Mouse (Mus musculus) ES-E14 (cell line): ENCODE data around the gene Prkar2b. TPM values are rescaled to one million over a fixed set of nuclear protein-coding genes. Genes with fewer than 3 reads are reported as not detected.

Experiments
- DNase-seq: peaks from one replicate; pipeline ENCODE4 v3.0.0-alpha.2; 2013; ENCODE audit warnings: low read depth, low spot score
- H3K27ac ChIP-seq: 2 replicates; pipeline ENCODE4 v1.5.1; 2012; ENCODE audit warnings: low read depth, mild to moderate bottlenecking, low read length, moderate library complexity, mixed read lengths; ENCODE audit not compliant: poor library complexity, insufficient read depth, severe bottlenecking
- H3K36me3 ChIP-seq: 2 replicates; pipeline ENCODE4 v1.6.1; 2012; ENCODE audit warnings: mild to moderate bottlenecking, low read length, moderate library complexity, mixed read lengths; ENCODE audit not compliant: control insufficient read depth, poor library complexity, insufficient read depth, severe bottlenecking
- H3K4me1 ChIP-seq, 2 experiments: fragments of 150-350 bp in 1 of 2; sonication (generic) in 1 of 2; 2 replicates each; pipeline ENCODE4 v1.6.1; 2012; ENCODE audit warnings: low read length in 2 of 2, mild to moderate bottlenecking in 1 of 2, mixed read lengths in 1 of 2; ENCODE audit not compliant: control insufficient read depth in 2 of 2, insufficient read depth in 2 of 2, poor library complexity in 1 of 2
- H3K4me3 ChIP-seq, 2 experiments: fragments of 150-350 bp in 1 of 2; sonication (generic) in 1 of 2; 2 replicates each; pipeline ENCODE4 v1.5.1; 2012; ENCODE audit warnings: low read length in 2 of 2, low read depth in 1 of 2, mild to moderate bottlenecking in 1 of 2, mixed read lengths in 1 of 2; ENCODE audit not compliant: insufficient read depth in 1 of 2, poor library complexity in 1 of 2, severe bottlenecking in 1 of 2
- H3K9ac ChIP-seq: 2 replicates; pipeline ENCODE4 v1.6.1; 2012; ENCODE audit warnings: low read depth, mild to moderate bottlenecking, low read length, mixed read lengths; ENCODE audit not compliant: poor library complexity, insufficient read depth, severe bottlenecking
- H3K9me3 ChIP-seq: fragments of 150-350 bp; sonication (generic); 2 replicates; pipeline ENCODE4 v1.6.1; 2012; ENCODE audit warnings: low read depth, mild to moderate bottlenecking, low read length; ENCODE audit not compliant: control insufficient read depth, insufficient read depth
- CHD2 ChIP-seq: IDR thresholded peaks from 2 replicates; pipeline ENCODE4 v1.6.1; 2014; ENCODE audit warnings: mild to moderate bottlenecking, low read depth, low read length, inconsistent platforms
- HCFC1 ChIP-seq: IDR thresholded peaks from 2 replicates; pipeline ENCODE4 v1.6.1; 2012; ENCODE audit warnings: low read length, inconsistent platforms, borderline replicate concordance; ENCODE audit not compliant: insufficient read depth
- MAFK ChIP-seq: IDR thresholded peaks from 2 replicates; pipeline ENCODE4 v1.6.1; 2014; ENCODE audit warnings: mild to moderate bottlenecking, low read depth, low read length, inconsistent platforms; ENCODE audit not compliant: insufficient read depth
- ZC3H11A ChIP-seq: IDR thresholded peaks from 2 replicates; pipeline ENCODE4 v1.6.1; 2012; ENCODE audit warnings: low read depth, mild to moderate bottlenecking, inconsistent platforms, low read length, borderline replicate concordance
- ZNF384 ChIP-seq: IDR thresholded peaks from 2 replicates; pipeline ENCODE4 v1.6.1; 2012; ENCODE audit warnings: low read depth, low read length, inconsistent platforms
- in situ Hi-C, 2 experiments: fragments of 600-800 bp; cut with MboI; formaldehyde crosslinking; loops; one replicate each; pipeline ENCODE4 v1.15.1; 2025; ENCODE audit warnings: low sequenced_read_pairs in 2 of 2, inconsistent platforms in 1 of 2; ENCODE audit not compliant: unreplicated experiment in 2 of 2
- total RNA-seq: library from RNA; depleted of rRNA; stranded (reverse); fragments of 300-350 nt; gene quantifications from 2 replicates; pipeline ENCODE4 v1.2.3, GENCODE M21; 2012

The Prkar2b gene
- total RNA-seq, 1 experiment = 3.1 TPM

DNA sequence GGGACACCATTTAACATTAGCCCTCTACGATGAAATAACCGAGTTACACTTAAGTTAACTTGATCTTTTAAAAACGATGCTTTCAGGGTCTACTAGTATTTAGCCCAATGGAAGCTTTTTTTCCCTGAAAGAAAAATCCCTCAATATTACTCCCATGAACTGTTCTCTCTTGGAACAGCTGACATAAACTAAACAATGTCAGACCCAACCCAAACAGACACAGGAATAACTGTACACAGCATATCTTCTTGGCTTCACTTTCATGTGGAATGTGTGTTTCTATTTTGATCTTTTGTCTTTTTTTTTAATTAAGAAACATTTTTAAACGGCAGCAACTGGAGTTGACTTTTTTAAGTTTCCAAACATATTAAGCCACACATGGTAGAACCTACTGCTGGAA, 8.2 kb downstream of the Prkar2b start:
- Histone ChIP-seq H3K9ac (no peak overlapping the region), H3K36me3 (no peaks in the 10 kb centered on the region), H3K4me1 (no peaks in the 10 kb centered on the region), H3K27ac (no peak overlapping the region), H3K4me3 (no peak overlapping the region), H3K9me3 (no peaks in the 10 kb centered on the region)
- no peak for DNase-seq
- no peak for TF ChIP-seq ZC3H11A
- TF ChIP-seq HCFC1 = no peak
- TF ChIP-seq MAFK = no peak
- TF ChIP-seq ZNF384 = no peak
- no peak for TF ChIP-seq CHD2
- in situ Hi-C loops = no loop called here

DNA sequence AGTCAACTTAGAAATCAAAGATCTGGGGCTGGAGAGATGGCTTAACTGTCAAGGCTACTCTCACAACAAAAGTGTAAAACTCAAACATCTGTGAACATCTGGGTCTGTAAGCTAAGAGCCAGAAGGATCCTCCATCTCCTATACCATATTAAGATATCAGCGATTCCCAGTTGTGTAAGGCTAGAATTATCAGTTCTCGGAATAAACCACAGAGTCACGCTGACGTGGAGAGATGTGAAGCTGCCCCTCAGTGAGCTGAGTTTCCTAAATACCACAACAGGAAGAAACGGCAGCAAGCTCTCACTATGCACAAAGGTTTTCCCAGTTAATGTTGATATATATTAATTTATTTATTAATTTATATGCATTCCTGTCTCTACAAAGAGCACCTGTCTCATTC, 10.9 kb downstream of the Prkar2b start:
- DNase-seq = no peak
- no peak for TF ChIP-seq ZC3H11A
- TF ChIP-seq CHD2 = no peak
- no peak for TF ChIP-seq HCFC1
- TF ChIP-seq ZNF384 = no peak
- TF ChIP-seq MAFK = no peak

DNA sequence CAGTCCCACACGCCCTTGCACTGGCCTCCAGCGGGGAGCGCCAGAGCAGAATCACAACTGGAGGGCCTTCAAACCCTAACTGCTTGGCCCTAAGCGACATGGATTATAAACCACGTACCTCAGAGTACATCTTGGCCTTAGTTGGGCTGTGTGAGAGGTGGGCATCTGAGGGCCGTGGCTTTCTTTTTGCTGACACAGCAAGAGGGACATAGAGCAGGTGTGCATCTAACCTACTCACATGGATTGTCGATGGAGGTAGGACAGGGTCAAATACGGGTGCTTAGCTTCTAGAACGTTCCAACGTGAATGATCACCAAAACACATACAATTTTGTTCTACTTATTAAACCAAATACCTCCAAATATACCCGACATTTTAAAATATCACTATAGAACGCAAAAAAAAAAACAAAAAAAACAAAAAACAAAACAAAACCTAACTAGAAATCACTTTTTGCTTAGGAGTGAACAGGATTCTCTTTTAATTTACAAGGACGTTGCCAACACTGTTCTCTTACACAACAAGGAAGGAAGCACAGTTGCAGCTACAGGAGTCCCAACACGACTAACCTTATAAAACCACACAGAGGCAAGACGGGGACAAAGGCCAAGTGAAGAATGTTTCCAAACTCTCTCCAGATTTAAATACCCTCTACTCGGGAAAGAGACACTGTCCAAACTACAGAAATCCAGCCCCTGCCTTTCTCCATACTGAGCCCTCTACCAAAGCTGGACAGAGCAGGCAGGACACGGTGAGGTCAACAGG, 15.3 kb downstream of the Prkar2b start:
- no peaks in the 10 kb centered on the region for H3K36me3 ChIP-seq
- no peak overlapping the region for H3K4me3 ChIP-seq
- DNase-seq = no peak
- TF ChIP-seq HCFC1 (no peak), MAFK (peak; percentile 72; the same call in 1 of the 2 replicates)
- H3K9ac ChIP-seq = no peak overlapping the region
- no peaks in the 10 kb centered on the region for H3K9me3 ChIP-seq
- in situ Hi-C loops = no loop called here
- no peak overlapping the region for H3K27ac ChIP-seq
- no peaks in the 10 kb centered on the region for H3K4me1 ChIP-seq

More for the DNA sequence above, 10.9 kb downstream of the Prkar2b start:
- Histone ChIP-seq H3K27ac (no peak overlapping the region), H3K36me3 (no peaks in the 10 kb centered on the region), H3K9ac (no peak overlapping the region), H3K4me1 (no peaks in the 10 kb centered on the region), H3K9me3 (no peaks in the 10 kb centered on the region), H3K4me3 (no peak overlapping the region)
- in situ Hi-C loops = no loop called here

DNA sequence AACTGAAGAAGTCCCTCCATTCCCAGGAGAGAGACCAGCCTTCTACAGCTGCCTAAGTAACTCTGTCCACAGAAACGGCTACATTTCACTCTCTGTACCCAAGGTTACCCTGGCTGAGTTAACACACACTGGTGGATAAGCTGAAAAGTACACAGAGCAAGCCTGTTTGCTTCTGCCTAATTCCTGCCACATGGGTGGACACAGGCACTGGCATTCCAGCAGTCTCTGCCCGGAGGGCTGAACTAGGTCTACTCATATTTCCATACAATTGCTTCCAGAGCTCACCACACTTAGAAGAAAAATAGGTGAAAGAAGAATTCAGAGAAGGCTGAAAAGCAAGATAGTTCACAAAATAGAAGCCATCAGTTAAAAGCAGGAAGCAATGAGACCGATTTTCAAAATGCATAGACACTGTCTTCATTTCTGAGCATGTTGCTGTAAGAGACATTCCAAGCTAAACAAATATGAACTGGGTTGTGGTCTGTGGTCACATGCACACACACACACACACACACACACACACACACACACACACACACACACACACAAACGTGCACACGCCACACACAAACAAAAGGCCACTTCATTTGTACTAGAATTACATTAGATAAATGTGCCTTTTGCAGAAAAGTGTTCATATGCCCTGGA, 16.5 kb downstream of the Prkar2b start:
- no peak for TF ChIP-seq MAFK
- DNase-seq = no peak

DNA sequence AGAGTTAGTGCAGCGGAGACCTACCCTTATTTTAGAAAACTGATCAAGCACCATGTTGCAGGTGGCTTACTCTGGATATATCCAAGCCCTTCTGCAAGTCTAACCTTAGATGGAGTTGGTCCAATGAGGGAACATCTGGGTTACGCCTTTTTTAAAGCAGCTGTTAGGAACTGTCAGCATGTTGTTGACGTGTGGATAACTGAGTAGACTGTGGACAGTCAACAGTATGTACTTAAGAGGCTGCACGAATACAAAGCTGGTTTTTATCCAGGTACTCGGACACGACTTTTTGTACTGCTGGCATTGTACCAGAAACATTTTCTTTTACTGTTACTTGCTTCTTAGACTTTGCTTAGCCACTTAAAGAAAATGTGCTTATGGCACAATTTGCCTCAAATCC, 27.6 kb downstream of the Prkar2b start:
- TF ChIP-seq ZC3H11A (no peak), CHD2 (no peak), HCFC1 (no peak), MAFK (no peak), ZNF384 (no peak)
- no peak overlapping the region for H3K4me3 ChIP-seq
- DNase-seq = no peak
- H3K9ac ChIP-seq = no peak overlapping the region
- in situ Hi-C loops = no loop called here
- no peaks in the 10 kb centered on the region for H3K36me3 ChIP-seq
- H3K27ac ChIP-seq = no peak overlapping the region
- H3K9me3 ChIP-seq = no peaks in the 10 kb centered on the region
- H3K4me1 ChIP-seq = no peaks in the 10 kb centered on the region

More for the DNA sequence above, 16.5 kb downstream of the Prkar2b start:
- no peaks in the 10 kb centered on the region for H3K4me1 ChIP-seq
- H3K36me3 ChIP-seq = no peaks in the 10 kb centered on the region
- no peak overlapping the region for H3K27ac ChIP-seq
- H3K4me3 ChIP-seq = no peak overlapping the region
- H3K9ac ChIP-seq = no peak overlapping the region
- in situ Hi-C loops = no loop called here
- H3K9me3 ChIP-seq = no peaks in the 10 kb centered on the region
